Mouse (Mus musculus) left cerebral cortex, postnatal 25 days (tissue): ENCODE data around the gene Zfp108. TPM values are rescaled to one million over a fixed set of nuclear protein-coding genes. Genes with fewer than 3 reads are reported as not detected.
"Not testable (repeated sequence)": the region's sequence is repeated elsewhere in the genome, so short reads cannot be mapped to it uniquely, and the experiment has no call there.

Source experiments
- DNase-seq, 2 experiments: peaks; one replicate each; pipeline ENCODE4 v3.0.0; 2022; ENCODE audit warnings: low spot score in 2 of 2, mixed read lengths in 1 of 2
- intact Hi-C: fragments of 180-260 bp; cut with DNase I; formaldehyde crosslinking; loops from one replicate; pipeline ENCODE4 v1.15.1; 2025
- total RNA-seq, 2 experiments: library from RNA; stranded (reverse); gene quantifications; 2 replicates each; pipeline ENCODE4 v1.2.3; 2021

Zfp108 gene
- total RNA-seq: 1 to 10 TPM; 8.4 to 8.8 TPM

DNA sequence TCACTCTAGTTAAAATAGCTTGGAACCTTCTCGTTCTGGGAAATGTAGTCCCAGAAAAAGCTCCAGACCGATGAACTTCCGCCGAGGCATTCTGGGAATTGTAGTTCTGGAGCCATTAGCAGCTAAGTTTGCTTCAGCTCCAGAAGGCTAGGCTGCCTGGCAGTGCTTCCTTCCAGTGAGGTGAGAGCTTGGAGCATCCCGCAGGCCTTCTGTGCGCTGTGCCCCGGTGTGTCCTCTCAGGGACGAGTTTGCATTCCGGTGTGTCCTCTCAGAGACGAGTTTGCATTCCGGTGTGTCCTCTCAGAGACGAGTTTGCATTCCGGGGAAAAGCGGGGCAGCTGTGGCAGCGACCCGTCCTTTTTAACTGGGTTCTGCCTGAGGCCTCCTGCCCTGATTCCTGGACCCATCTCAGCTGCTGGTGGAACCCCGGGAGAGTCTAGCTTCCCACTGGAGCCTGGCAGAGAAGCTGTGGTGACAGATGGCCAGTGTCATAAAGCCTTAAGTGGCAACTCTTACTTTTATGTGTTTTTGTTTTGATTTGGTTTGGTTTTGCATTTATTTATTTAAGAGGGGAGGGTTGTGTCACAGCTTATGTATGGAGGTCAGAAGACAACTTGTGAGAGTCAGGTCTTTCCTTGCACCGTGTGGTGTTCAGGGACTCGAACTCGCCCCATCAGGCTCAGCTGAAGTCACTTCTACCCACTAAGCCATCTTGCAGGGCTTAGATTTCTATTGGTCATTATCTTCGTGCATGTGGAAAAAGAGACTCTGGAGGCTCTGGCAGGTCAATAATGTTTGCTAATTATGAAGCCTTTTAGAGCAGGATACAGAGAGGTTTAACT is at the start of gene Zfp108:
Zfp108 (plus strand) TSS at position 162 of the 842 bp plus-strand sequence.
- intact Hi-C loops: loop anchor here (1.0 to 10.0 kb wide), 3 partner anchors 15 to 173 kb away; partner anchors contain the start of genes Zfp180, Zfp235 and Zfp93
- DNase-seq: peak; percentile 89 to 96

DNA sequence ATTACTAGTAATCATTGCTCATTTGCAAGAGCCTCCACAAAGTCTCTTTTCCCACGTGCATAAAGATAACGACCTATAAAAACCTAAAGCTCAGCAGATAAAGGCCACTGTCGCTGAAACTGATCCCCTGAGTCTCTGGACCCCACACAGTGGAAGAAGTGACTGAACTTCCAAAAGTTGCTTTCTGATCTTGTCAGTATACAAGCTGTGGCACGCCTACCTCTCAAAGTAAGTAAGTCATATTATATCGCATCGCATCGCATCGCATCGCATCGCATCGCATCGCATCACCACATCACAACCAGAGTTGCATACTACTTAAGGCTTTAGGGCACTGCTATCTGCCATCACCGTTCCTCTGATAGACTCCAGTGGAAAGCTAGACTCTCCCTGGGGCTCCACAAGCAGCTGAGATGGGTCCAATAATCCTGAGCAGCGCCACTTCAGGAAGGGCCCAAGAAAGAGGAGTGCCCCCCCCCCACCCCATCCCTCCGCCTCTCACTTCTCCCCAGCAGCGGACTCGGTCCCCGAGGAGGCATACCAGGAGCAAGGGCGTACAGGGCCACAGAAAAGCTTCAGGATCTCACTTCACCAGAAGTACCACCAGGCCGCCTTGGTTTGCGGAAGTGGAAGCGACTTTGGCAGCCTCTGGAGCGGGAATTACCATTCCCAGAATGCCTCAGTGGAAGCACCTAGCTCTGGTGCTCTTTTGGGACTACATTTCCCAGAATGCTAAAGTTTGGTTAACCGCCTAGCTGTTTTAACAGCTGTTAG is 46.9 kb upstream of the Zfp108 start:
- peak; percentile 78 to 90 for DNase-seq
- intact Hi-C loops: loop anchor here (2.0 kb wide), 1 partner anchor 33 kb away; the partner anchor contains the start of gene Zfp114

DNA sequence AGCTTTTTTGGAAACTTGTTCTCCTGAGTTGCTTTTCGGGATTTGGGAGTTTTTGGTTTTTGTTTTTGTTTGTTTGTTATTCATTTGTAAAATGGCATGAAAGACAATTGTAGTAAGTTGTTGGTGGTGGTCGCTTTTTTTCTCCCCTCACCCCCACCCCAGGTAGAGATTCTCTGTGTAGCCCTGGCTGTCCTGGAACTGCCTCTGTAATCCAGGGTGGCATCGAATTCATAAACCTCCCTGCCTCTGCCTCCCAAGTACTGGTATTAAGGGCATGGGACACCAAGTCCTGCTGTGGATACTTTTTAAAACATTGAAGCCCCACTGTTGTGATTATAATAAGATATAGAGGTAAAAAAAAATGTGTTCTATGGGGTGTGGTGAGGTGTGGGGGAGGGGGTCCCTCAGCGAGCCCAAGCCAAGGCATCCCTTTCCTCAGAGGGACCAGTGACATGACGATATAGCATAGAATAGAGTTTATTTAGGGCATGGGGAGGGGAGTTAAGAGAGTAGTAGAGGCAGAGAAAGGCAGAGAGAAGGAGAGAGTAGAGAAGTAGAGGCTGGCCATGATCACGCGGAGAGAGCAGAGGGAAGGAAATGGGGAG is 46.2 kb upstream of the Zfp108 start:
- intact Hi-C loops: no loop called here
- no peak for DNase-seq

DNA sequence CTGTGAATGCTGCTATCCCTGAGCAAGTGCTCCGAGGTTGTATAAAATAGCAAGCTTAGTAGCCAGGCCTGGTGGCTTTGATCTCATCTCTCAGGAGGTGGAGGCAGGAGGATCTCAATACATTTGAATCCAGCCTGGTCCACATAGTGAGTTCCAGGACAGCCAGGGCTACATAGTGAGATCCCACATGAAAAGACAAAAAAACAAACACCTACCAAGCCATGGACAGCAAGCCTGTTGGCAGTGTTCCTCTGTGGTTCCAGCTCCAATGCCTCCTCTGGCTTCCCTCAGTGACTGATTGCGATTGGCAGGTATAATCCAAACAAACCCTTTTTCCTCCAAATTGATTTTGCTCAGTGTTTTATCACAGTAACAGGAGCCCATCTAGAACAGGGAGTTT is 44.3 kb upstream of the Zfp108 start:
- no peak for DNase-seq
- intact Hi-C loops: no loop called here

DNA sequence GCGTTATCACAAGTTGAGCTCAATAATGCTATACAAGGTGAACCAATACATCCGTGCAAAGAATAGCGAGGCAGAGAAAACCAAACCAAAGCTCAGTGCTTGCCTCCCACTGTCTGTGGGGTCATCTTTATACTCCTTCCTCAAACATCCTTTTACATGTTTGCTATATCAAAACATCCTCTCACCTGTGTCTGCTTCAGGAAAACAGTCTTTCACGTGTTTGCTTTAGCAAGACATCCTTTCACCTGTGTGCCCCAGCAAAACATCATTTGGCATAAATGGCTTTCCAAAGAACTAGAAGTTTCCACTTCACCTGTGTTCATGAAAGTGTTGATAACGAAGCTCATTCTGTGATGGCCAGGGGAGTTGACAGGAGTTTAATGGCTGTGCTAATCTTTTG is 43.3 kb upstream of the Zfp108 start, which contains the start of gene Zfp111:
Zfp111 (minus strand) TSS at position 101 of the 400 bp plus-strand sequence.
- no peak for DNase-seq
- intact Hi-C loops: no loop called here

DNA sequence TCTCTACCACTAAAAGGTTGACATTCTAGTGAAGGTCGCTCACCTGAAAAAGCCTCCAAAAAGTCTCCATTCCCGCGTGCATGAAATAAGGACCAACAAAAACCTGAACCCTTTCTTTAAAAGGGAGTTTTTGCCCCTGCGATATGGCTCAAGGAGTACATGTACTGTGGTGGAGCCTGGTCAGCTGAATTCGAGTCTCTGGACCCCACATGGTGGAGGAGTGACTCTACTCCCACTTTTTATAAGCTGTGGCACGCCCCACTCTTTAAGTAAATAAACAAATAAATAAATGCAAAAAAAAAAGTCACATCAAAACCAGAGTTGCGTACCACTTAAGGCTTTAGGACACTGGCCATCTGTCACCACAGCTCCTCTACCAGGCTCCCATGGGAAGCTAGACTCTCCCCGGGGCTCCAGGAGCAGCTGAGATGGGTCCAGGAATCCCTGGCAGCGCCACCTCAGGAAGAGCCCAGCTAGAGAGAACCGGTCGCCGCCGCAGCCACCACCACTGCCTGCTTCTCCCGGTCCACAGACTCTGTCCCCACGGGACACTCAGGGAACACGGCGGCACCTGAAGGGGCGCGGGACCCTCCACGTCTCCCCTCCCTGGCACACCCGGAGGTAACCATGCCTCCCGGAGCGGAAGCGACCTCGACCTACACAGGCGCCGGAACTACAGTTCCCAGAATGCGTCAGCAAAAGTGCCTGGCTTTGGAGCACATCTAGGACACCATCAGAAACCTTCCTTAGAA is 17.4 kb upstream of the Zfp108 start, which contains the start of gene Zfp109:
Zfp109 (minus strand) TSS at position 521 of the 752 bp plus-strand sequence.
- DNase-seq: peak; percentile 76 to 83
- intact Hi-C loops: no loop called here

DNA sequence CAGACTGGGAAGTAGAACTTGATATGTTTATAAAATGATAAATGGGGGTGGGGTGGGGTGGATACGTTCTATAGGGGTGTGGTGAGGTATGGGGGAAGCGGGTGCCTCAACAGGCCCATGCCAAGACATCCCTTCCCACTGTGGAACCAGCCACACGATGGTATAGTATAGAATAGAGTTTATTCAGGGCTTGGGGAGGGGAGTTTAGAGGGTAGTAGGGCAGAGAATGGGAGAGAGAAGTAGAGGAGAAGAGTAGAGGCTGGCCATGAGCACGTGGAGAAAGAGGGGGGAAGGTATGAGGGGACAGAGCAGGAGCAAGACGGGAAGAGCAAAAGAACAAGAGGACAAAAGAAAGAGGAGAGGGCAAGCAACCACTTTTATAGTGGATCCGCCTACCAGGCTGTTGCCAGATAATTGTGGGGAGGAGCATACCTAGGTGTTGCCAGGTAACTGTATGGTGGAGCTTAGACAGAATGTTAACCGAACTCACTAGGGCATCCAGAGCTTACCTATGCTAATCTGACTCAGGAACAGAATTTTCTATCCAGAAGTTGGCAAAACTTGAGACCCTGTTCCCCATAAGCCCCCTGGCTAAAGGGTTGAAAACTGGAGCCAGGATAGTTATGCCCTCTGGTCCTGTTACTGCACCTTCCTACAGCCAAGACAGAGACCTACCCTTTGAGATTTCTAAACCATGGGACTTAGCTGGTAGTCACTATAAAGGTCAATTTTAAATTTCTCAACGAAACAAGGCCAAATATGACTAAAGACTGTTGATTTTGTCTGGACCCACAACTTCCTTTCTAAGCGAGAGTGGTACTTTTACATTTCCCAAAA is 597 bp upstream of the Zfp108 start:
- no peak for DNase-seq
- intact Hi-C loops: loop anchor here (1.0 to 10.0 kb wide), 3 partner anchors 16 to 172 kb away; partner anchors contain the start of genes Zfp180, Zfp235 and Zfp93

DNA sequence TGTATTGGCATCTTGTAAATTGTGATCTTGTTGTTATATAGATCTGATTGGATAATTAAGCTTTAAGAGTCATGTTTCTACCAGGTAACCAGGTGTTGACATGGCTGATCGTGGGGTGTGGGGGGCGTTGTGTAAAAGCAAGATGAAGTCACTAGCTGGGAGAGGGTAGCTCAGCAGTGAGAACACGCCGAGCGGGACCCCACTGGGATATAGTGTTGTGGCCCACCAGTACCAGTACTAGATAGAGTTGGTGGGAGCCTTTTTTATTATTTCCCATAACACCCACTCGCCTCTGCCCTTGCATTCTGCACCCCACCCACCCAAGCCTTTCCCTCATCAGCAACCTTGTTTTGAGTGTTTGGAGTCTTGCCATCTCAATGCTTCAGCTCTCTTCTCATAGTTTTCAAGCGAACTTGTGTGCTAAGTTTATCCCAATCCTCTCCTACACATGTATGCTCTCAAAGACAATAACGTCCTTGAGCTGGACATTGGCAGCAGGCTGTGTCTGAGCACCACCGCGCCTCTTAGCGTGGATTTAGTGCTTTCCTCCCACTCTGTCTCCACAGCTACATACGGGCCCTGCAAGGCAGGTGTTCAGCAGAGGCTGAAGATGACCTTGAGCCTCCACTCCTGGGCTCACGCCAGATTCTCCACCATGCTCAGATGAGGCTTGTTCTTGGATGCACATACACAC is 4.9 kb downstream of the Zfp108 start:
- intact Hi-C loops: loop anchor here (10.0 kb wide), 1 partner anchor 125 kb away; the partner anchor contains the start of gene Zfp235
- DNase-seq: peak in 1 of 2 experiments; percentile 14

DNA sequence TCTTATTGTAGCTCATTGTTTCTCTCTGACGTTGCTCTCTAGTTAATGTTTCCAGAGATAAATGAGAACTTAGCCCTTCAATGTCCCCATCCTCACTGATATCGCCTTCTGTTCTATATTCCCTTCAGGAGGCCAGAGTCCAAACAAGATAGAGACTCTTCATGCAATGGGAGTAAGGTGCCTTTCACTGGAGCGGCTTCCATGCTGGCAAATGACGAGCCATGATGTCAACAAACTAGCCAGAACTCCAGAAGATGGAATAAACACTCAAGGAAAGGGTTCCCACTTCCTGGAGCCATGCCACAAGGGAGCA is 5.4 kb downstream of the Zfp108 start:
- DNase-seq: no peak
- intact Hi-C loops: loop anchor here (10.0 kb wide), 1 partner anchor 125 kb away; the partner anchor contains the start of gene Zfp235

DNA sequence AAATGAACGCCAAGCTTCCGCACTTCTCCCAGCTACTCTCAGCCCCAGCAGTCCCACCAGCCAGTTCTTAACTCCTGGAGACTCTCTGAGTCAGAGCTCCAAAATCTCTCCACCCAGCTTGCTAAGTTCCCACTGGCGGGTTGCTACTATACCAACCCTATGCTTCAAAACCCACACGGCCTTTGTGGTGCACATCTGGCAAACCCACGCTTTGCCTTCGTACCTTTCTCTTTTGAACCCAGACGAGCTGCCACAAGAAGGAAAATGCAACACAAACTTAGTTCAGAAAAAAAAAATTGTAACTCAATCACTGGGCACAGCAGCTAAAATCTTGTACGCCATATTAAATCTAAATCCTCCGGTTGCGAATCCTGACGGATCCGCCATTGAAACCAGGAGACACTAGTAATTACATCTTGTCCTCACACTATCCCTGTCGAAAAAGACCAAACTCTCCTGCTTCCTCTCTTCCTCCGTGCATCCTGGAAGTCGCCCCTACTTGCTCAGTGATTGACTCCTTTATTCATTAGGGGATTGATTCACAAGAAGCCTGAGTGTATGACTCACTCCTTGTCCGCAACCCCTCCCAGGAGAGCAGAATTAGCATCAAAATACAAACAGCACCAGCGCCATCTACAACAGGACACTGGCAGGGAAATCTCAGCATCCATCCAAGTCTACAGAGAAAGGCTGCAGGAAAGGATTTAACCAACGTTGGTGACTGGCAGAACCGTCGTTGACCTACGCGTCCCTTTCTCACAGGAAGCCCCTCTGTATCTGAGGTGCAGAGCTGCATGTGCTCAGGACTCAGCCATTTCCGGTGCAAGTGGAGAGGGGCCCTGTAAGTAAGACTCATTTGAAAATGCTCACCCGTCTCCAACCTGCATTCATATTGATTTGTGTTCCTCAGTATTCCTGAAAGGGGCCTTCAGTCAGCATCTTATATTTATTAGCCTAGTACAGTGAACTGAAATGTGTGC is 13.9 kb downstream of the Zfp108 start:
- intact Hi-C loops: no loop called here
- peak in 1 of 2 experiments; percentile 29 for DNase-seq

DNA sequence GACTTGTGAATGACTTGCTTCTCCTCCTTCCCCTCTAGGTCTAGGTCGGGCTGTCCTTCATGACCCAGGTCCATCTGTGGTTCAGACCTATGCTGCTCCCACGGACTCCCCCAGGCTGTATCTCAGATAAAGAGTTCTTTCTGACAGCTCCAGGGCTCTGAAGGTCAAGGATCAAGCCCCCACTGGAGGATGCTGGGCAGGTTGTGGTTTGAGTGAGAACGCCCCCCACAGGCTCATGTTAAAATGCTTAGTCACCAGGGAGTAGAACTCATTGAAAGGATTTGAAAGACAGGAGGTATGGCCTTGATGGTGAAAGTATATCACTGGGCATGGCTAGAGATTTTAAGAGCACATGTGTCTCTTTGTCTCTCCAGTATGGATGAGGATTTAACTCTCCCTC is 14.7 kb downstream of the Zfp108 start:
- intact Hi-C loops: no loop called here
- no peak for DNase-seq

DNA sequence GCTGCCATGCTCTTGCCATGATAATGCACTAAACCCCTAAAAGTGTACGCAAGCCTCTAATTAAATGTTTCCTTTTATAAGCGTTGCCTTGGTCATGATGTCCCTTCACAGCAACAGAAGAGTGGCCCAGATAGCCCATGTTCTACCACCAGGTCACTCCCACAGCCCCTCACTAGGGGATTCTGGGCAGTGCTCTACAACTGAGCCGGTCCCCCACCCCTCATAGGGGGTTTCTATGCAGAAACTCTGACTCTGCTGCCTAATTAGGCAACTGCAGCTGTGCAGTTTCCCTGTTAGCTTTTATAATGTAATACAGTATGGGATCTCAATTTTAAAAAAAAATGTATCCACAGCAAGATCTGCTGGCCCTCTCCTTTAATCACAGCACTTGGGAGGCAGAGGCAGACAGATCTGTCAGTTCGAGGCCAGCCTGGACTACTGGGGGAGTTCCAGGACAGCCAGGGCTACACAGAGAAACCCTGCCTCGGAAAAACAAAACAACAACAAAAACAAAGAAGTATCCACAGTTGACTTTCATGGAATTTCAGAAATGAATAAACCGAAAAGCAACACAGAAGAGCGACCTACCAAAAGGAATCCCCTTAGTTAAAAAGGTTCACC is 15.2 kb downstream of the Zfp108 start:
- intact Hi-C loops: loop anchor here (1.0 kb wide), 1 partner anchor 15 kb away; the partner anchor contains the start of gene Zfp108
- no peak for DNase-seq

DNA sequence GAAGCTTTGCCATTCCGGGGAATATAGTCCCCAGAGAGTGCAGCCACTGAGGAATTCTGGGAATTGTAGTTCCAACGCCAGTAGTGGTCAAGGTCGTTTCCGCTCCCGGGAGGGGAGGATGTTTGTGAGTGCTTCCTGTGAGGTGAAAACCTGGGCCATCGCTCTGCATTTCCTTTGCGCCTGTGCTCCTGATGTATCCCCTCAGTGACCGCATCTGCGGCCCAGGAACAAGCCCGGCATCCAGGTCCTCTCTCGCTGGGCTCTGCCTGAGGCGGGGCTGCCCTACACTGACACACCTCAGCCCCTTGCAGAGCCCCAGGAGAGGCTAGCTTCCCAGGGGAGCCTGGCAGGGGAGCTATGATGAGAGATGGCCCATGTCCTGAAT is 15.7 kb downstream of the Zfp108 start, which contains the start of gene Zfp93:
Zfp93 (plus strand) TSS at position 133 of the 385 bp plus-strand sequence.
- intact Hi-C loops: loop anchor here (1.0 kb wide), 1 partner anchor 16 kb away; the partner anchor contains the start of gene Zfp108
- DNase-seq: peak; percentile 83 to 94

DNA sequence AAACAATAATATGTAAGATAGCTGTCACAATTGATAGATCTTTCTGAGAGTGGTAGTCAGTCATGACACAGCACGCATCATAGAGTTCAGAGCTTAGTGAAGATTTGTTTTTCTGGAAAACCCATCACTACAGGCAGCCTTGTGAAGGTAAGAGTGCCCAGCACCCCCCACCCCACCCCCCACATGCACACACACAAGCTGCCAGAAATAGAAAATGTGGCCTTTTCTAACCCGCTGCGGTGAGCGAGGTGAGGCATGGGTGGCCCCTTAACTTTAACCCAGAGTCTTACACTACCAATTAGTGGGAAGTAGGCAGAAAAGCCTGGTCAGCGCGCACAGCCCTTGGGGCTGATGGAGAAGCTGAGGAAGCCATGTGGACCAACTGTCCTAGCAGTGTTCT is 16.6 kb downstream of the Zfp108 start:
- intact Hi-C loops: no loop called here
- no peak for DNase-seq

DNA sequence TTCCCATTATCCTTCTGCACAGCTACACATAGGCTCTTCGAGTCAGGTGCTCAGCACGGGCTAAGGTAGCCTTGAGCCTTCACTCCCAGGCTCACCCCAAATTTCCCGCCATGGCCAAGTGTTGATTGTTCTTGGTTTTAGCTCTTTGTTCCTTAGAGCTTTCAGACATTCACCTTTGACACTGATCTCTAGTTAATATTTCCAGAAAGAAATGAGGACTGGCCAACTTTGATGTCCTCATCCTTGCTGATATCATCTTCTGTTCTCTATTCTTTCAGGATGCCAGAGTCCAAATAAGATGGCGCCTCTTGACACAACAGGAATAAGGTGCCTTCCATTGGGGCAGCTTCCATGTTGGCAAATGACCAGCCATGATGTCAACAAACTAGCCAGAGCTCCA is 19.9 kb downstream of the Zfp108 start:
- intact Hi-C loops: no loop called here
- no peak for DNase-seq

DNA sequence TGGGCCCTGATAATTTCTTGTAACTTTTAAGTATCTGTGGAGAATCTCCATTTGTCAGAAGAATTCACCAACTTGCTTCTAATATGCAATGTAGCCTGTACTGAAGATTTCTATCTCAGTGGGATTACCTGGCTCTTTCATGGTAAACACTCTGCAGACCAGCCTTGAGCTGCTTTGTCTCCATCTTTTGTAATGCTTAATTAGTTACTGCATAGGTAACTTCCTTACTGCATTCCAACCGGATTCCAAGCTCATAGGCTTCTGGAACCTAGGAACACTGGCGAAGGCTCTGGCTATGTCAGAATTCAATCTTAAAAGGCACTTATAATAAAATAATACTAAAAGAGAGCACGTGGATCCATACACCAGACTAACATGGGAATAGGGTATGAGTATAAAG is 24.2 kb downstream of the Zfp108 start:
- DNase-seq, intact Hi-C loops: not testable (repeated sequence)
